Mouse (Mus musculus) T-helper 17 cell (primary cell): ENCODE measurements around the gene Sap30l.

Source experiments
- in situ Hi-C, 2 experiments: fragments of 300-600 bp; cut with MboI, MseI; formaldehyde crosslinking; loops; 1 replicate in 1 of 2; 2 replicates in 1 of 2; pipeline ENCODE4 v1.15.1; 2025; ENCODE audit warnings: high pct_unique_total_duplicates in 2 of 2

Sap30l gene

DNA sequence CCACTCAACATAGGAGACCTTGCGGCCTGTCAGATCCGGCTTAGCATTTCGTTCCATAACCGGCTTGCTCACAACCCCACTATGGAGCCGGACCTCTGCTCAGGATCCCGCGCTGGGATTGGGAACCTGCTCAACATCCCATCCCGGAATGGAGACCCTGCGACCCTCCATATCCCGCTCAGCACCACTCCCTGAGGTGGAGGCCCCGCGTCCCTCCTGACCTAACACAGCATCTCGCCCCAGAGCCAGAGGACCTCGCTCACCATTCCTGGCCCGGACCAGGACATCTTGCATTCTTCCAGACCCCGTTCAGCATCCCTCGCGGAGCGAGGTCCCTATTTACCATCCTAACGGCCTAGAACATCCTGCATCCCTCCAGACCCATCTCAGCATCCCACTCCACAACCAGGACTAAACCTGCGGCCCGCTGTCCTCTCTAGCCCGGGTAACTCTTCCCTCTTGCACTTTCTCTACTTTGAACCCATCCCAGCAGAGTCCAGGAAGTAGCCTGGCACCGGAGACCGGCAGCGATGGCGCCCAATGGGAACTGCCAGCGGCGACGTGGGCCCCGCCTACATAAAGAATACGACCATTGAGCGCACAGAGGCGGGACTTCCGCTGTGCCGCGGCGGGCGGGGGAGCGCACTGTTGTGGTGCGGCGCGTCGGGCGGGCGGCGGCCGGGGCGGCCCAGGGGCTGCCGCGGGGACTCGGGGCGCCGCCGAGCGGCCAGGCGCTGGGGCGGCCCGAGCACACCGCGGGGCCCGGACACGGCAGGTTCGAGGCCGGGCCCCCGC lies at the start of gene Sap30l:
TSS of gene Sap30l (plus strand) at position 667 of the 795 bp plus-strand sequence.
- in situ Hi-C loops: loop anchor here in 1 of 2 experiments (25.0 kb wide), 1 partner anchor 261 kb away; no protein-coding TSS in a partner anchor

GRCm38 (mm10) chr11:57753538-57754203 lies 47.8 kb upstream of the Sap30l start:
- in situ Hi-C loops: no loop called here

GRCm38 (mm10) chr11:57758621-57759020 lies 42.8 kb upstream of the Sap30l start:
- in situ Hi-C loops: no loop called here

DNA sequence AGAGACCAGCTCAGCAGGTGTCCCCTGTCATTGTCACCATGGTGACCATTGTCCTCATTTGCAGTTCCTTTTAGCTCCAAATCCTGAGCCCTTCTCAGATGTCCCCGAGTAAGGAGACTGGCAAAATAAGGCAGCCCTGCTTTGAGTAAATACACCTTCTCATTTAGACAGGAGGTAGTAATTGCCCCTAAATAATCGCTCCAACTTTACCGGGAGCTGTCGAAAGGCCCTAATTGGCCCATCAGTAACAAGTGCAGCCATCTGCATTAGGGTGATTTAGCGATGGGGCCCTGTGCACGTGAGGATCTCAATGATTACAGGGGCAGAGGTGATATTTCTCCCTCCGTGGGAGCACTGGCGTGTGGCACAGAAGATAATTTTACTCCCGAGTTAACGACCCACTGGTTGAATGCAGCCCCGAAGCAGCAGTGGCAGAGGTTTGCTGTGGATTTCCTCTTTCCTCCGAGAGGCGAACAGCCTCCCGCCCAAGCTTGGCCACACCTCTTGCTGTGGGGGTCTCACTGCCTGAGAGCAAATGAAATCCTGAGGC lies 40.9 kb upstream of the Sap30l start:
- in situ Hi-C loops: no loop called here

GRCm38 (mm10) chr11:57761347-57761746 lies 40.1 kb upstream of the Sap30l start:
- in situ Hi-C loops: no loop called here

GRCm38 (mm10) chr11:57764124-57764523 lies 37.3 kb upstream of the Sap30l start:
- in situ Hi-C loops: no loop called here

GRCm38 (mm10) chr11:57766617-57767016 lies 34.8 kb upstream of the Sap30l start:
- in situ Hi-C loops: loop anchor here in 1 of 2 experiments (5.0 kb wide), 1 partner anchor 219 kb away; no protein-coding TSS in a partner anchor

DNA sequence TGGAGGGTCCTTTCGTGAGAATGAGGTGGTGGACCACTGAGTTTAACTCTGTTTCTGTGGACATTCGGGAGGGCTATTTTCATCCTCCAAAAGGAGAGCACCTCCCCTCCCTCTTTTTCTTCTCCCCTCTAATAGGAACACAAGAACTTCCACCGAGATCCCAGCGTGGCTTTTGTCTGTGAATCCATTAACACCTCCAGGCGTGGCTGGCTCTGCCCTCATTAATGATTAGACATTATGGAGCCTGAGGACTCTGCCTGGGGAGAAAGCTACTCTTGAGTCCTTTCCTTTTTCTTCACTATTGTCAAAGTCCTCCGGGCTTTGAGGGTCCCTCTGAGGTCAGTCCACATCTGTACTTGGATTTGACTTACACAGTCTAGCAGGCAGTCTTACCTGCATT lies 34.3 kb upstream of the Sap30l start:
- in situ Hi-C loops: loop anchor here in 1 of 2 experiments (5.0 kb wide), 1 partner anchor 220 kb away; no protein-coding TSS in a partner anchor

DNA sequence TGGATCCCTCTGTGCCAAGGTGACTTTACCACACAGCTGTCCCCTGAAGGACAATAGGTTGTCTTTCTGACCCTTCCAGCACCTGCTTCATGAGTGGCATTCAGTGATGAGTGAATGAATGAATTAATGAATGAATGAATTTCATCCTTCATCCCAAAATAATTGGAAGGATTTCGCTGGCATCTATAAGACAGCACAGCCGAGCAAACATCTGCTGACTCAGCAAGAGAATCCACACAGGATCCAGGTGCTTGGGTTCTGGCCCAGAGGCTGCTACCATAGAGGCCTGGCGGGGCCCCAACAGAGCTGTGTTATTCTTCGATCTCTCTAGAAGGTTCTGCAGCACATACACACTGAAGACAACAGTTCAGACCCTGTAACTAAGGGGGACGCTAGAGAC lies 30.7 kb upstream of the Sap30l start:
- in situ Hi-C loops: loop anchor here in 1 of 2 experiments (5.0 kb wide), 1 partner anchor 223 kb away; no protein-coding TSS in a partner anchor

GRCm38 (mm10) chr11:57771676-57772075 lies 29.8 kb upstream of the Sap30l start:
- in situ Hi-C loops: loop anchor here in 1 of 2 experiments (5.0 kb wide), 1 partner anchor 224 kb away; no protein-coding TSS in a partner anchor

GRCm38 (mm10) chr11:57773479-57773878 lies 28.0 kb upstream of the Sap30l start:
- in situ Hi-C loops: loop anchor here in 1 of 2 experiments (5.0 kb wide), 1 partner anchor 226 kb away; no protein-coding TSS in a partner anchor

DNA sequence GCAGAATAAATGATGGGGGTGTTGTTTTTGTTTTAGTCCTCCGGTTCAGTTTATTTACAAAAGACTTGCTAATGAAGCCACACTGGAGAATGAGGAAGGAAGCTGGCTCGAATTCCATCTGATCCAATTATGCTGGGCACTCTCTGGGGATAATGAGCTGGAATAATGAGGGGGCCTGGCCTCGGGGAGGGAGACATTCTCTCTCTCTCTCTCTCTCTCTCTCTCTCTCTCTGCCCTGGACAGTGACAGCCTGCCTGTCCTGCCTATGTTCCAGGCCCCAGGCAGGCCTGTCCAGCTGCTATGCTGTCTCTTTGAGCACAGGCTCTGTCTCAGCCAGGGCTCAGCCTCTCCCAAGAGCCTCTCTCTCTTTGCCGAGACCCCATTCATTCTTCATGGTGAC lies 27.5 kb upstream of the Sap30l start:
- in situ Hi-C loops: loop anchor here in 1 of 2 experiments (5.0 kb wide), 1 partner anchor 227 kb away; no protein-coding TSS in a partner anchor

GRCm38 (mm10) chr11:57775868-57776267 lies 25.6 kb upstream of the Sap30l start:
- in situ Hi-C loops: no loop called here

DNA sequence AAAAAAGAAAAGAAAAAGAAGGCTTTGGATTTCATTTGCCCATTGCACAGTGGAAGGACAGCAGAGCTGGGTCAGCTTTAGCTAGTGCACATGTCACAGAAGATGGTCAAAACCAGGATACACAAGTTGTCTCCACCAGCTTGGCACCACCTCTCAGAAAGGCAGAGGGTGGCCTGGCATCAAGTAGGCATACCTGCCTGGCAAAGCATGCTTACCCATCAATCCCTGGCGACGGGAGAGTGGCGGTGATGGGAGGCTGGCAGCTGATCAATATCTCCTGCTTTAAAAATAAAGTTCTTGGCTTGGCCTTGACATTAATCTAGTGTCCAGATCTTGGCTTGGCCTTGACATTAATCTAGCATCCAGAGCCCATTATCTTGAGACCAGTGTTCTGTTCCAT lies 24.9 kb upstream of the Sap30l start:
- in situ Hi-C loops: no loop called here

GRCm38 (mm10) chr11:57778349-57778748 lies 23.1 kb upstream of the Sap30l start:
- in situ Hi-C loops: no loop called here

- in situ Hi-C loops: no loop called here
These were observed 21.6 kb upstream of the Sap30l start for GRCm38 (mm10) chr11:57779824-57780223.

GRCm38 (mm10) chr11:57786616-57787418 lies 14.6 kb upstream of the Sap30l start:
- in situ Hi-C loops: no loop called here

DNA sequence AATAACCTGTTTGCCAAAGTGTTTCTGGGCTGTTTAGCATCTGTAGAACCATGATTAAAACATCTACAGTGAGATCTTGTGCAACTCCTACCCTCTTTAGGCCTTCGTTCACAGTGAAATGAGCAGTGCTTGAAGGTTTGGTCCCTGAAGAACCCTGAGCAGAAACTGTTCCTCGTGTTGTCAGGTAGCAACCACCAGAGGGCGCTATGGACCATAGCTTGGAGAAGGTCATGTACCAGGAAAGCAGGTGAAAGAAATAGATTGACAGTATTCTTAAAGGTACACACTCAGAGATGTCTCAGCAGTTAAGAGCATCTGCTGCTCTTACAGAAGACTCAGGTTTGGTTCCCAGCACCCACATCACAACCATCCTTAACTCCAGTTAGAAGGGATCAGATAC lies 13.5 kb upstream of the Sap30l start:
- in situ Hi-C loops: no loop called here

DNA sequence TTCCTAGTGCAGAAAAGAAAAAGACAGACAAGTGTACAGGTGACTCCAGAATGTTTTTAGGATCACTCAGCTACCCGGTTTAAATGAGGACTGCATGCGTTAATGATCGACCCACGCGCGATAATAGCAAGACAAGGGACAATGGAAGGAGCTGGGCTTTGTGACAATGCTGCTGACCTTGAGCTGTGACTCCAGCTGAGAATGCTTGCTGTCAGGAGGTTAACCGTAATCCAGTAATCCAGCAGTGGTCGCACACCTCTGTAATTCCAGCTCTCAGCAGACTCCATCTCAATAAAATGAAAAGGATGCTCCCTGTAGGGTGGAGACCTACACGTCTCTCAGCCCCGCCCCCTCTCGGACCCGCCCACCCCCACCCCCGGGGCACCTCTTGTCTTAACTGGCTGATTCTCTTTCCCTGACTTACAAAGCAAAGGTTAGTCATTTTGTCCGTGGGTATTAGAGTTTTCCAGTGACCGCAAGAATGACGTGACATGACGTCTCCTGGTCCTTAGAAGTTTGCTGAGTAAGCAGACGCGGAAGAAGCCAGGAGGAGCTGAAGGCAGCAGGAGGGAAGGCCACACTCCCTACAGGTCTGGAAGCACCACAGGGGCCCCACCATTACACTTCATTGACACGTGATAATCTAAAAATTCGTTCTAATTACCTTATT lies 10.4 kb upstream of the Sap30l start:
- in situ Hi-C loops: no loop called here

DNA sequence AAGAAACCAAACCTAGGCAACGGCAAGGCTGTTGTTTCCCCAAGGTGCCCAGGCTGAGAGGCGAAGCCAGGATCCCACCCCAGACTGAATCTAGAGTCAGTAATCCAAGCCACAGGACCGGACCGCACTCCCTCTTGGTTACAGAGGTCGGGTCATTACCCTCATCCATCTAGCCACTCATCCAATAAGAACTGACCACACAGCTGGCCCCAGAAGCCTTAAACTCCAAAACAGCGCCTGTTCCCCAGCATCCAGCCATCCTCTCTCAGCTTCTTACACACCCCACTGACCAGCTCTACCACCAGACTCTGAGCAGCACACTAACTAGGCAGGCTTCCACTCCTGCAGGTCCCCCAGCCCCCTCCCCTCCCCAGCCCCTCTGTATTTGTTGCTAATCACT lies 6.4 kb upstream of the Sap30l start:
- in situ Hi-C loops: no loop called here

GRCm38 (mm10) chr11:57797828-57798227 lies 3.6 kb upstream of the Sap30l start:
- in situ Hi-C loops: no loop called here
